Mouse (Mus musculus): ENCODE results near the gene Krt222.

Gene Krt222

DNA sequence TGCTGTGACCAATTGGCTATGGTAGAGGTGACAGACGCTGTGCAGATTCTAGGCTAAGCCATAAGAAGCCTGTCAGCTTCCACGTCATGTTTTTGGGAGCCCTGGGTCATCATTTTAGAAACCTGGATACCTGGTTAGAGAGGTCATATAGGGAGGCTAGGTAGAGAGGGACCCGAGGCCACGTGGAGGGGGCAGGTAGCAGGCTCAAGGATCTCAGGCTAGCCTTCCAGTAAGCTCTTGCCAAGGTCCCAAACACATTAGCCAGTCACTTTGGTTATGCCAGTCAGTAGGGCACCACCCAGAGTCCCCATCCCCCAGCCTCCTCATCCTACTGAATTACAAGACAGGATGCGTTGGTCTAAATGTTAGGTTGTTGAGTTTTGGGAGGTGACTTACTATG, 1.8 kb downstream of the Krt222 start:
- no peak for DNase-seq (ENCODE audit: low read depth, low spot score)

DNA sequence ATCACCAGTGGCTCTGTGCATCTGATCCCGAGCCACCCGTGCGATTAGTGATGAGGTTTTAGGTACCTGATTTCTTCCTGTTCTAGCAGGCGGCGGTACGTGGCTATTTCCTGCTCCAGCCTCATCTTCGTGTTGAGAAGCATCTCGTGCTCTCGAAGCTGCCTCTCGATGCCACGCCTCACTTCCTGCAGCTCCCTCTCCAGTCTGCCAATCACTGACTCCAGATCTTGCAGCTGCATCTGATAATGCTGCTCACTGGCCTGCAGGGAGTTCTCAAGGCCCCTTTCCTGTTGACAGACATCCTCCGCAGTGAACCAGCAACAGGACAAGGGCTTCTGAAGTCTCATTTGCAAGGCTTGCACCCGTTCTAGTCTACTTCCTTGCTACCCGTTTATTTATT, 5.4 kb downstream of the Krt222 start:
- DNase-seq (ENCODE audit: low read depth, low spot score): peak; percentile 77

DNA sequence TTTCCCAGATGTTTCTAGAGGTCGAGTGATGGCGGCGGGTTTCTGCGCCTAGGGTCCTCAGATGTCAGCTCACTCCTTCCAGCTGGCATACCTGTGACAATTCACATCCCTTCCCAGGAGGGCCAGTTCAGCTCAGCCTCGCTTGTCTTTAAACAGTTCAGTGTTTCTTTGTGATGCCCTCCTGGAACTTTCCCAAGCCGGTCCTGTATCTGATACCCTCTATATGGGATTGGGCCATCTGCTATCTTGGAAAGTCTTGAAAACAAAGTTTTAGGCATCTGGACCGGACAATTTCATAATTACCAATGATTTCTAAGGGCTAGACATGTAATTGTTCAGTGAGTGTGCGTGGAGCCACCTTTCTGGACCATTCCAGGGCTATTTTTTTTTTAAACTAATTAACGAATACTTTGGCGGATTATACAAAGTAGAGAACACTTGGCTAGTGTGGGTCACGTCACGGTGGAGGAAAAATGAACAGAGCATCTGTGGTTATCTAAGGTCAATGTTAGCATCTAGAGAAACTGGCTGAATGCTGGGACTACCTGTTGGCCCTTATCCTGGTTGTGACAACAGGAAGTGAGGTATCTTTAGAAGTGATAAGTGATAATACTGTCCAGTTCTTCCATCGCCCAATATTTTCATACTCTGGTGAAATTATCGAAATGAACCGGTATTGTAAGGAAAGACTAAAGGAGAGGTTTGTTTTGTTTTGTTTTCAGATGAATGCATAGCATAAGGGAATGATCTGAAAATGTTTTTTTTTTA, 12.7 kb downstream of the Krt222 start:
- DNase-seq (ENCODE audit: low read depth, low spot score): no peak

DNA sequence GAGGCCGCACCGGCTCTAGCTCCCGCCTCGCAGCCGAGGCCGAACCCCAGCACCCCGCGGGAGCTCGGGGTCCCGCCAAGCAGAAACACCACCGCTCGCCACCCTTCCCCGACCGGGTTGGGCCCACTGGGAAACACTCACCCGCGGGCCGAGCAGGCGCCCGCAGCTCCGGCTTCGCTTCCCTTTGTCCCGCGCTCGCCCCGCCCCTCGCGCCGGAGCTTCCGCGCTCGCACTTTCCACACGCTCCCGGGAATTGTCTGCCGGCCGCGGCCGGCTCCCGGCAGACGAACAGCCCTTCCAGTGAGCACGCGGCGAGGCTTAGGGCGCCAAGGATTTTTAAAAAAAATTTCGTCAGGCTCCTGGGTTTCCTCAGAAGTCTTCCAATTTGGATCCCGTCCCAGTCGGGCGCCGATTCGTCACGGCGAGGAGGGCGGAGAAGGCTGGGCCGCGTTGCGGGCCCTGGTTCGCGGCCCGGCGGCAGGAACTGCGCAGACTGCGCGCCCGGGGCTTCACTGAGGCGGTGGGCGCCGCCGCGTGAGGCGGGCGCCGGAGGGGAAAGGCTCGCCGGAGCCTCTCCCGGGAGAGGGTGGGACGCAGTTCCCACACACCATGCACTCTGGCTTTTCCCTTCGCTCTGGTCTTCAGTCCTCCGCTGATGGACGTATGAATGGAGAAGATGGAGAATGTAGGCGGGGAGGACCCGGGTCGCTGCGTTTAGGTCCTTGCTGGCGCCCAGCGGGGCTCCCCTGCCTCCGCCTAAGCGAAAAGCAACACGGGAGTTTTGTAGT, 13.4 kb downstream of the Krt222 start, which contains the start of gene Smarce1:
TSS of gene Smarce1 (minus strand) at position 757 of the 788 bp plus-strand sequence.
- DNase-seq (ENCODE audit: low read depth, low spot score): peak; percentile 92

DNA sequence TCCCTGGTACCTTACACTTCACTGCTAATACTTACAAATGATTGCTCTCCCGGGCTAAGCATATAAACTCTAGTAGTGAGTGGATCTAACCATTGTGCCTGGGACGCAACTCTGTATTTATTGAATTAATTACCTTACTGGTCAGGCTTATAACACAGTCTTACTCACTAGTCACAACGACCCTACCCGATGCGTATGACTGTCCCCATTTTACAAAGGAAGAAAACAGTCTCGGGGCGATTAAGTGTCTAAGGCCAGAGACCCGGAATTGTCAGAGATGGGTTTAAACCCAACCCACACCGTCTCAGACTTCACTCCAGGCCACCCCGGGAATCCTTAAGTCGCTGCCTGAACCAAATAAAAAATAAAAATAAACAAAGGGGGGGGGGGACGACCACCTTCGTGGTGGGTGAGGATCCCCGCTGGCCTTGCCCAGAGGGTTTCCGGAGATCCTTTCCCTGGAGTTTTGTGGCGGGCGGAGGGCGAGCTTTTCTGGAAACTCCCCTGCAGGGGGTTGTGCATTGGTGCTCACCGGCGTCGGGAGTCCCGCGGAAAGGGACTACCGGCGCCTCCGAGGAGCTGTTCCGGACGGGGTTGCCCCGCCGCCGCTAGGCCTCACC, 14.1 kb downstream of the Krt222 start:
- peak; percentile 49 for DNase-seq (ENCODE audit: low read depth, low spot score)

DNA sequence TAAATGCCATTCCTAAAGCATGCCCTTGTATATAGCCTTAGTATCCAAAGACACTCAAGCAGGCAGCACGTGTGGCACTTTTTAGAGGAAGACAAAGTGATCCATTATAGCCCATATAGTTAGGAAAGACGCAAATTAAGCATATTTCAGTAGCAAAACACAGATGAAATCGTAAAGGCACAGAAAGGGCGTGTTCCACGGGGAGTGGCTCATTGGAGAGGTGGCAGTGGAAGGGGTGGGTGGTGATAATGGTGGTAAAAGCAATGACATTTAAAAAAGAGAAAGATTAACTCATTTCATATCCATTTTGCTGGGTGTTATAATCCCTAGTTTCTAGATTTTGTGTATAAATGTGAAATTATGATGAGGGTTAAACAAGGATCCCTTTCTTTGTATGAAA, 17.6 kb downstream of the Krt222 start:
- no peak for DNase-seq (ENCODE audit: low read depth, low spot score)

DNA sequence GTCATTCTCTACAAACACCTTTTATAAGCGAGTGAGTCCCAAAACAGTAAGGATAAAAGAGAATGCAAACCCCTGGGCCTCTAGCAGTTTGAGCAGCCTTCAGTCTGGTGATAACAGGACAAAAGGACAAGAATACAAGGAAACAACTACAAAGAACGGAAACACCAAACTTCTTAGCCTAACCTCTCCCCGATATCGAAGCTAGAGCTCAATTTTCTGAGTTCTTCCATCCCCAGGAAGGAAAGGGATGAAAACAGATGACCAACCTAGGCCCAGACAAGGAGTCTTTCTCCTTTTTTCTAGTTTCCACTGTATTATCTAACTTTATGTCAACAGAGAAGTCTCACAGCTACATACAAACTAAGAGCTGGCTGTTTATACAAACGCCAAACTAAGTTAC, 20.6 kb downstream of the Krt222 start:
- no peak for DNase-seq (ENCODE audit: low read depth, low spot score)

DNA sequence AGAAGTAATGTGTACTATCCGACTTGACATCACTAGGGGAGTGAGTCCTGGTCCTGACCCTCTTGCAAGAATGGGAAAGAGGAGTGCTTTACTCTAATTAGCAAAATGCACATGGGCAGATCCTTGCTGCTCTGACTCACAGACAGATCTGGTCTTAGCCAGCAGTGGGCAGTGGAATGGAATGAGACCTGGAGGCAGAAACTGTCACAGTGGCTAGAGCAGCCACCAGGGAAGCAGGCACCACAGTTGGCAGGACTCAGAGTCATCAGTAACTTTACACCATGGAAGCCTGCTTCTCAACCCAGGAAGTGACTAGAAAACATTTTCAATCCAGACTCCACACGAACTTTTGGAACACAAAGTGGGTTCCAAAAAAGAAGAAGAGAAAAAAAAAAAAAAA, 22.1 kb downstream of the Krt222 start:
- no peak for DNase-seq (ENCODE audit: low read depth, low spot score)

DNA sequence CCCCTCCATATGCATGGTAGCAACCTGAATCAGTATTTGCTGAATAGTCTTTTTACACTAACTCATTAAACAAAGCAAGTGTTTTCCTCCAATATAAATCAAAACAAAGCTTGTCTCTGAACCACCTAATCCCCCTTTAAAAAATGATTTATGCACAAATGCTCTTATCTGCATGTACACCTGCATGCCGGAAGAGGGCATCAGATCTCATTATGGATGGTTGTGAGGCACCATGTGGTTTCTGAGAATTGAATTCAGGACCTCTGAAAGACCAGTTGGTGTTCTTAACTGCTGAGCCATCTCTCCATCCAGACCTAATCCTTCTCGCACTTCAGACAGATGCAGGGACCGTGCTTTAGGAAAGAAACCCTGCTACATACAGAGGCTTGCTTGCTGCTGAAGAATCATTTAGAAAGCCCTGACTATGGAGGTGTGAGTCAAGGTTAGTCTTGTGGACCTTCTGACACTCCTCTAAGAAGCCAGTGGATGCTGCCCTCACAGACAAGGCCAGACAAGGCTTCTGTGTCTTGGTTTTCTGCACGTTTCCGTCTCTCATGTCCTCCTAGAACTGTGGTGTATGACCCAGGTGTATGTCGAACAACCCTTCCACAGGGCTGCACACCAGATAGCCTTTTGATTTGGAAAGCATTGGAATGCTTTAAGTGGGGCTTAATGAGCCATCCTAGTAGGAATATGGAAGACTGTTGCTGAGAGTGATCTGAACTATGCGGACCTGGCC, 26.5 kb downstream of the Krt222 start:
- DNase-seq (ENCODE audit: low read depth, low spot score): no peak

DNA sequence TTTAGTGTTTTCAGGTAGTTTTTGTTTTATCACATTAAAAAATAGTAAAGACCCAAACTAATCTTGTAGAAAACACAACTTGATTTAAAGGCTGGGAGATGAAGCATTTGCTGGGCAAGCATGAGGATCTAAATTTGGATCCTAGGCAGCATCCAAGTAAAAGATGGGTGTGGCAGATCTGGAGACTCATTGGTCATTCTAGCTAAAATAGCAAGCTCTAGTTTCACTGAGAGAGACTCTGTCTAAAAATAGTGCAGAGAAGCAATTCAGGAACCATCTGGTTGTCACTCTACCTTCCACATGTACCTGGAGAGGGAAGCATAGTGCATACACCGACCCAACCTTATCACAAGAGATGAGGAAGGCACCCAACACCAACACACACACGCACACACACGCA, 27.7 kb downstream of the Krt222 start:
- DNase-seq (ENCODE audit: low read depth, low spot score): no peak

DNA sequence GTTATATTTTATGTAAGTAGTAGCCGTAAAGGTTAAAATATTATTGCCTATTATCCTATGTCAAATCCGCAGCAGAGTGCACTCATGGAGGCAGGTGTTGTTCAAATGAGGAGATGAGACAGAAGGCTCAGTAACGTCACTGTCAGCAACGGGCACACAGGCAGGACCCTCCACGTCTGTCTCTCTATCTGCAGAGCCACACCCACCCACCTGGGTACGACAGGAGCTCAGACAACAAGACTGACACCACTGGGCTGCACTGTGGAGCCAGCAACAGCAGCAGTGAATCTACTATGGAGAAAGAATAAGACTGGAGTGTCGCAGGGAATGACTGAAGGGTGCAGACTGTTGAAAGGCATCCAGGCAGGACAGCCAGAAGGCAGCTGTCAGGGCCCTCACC, 31.2 kb downstream of the Krt222 start:
- no peak for DNase-seq (ENCODE audit: low read depth, low spot score)

DNA sequence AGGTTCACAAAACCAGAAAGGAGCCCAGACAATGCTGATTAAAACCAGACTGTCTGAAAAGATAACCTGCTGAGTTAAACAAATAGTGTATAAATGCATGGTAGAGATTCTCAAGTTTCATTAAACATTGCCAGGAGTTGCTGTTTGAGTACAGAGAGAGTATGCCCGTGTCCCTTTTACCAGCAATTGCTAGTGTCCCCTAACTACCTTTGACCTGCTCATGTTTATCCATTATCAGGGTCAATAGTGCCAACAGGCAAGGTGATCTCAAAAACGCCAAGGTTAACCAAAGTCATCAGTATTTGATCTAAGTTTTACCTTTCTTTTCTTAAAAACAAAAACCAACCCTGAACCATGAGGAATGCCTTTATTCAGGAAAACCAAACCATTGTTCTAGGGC, 31.9 kb downstream of the Krt222 start:
- no peak for DNase-seq (ENCODE audit: low read depth, low spot score)

DNA sequence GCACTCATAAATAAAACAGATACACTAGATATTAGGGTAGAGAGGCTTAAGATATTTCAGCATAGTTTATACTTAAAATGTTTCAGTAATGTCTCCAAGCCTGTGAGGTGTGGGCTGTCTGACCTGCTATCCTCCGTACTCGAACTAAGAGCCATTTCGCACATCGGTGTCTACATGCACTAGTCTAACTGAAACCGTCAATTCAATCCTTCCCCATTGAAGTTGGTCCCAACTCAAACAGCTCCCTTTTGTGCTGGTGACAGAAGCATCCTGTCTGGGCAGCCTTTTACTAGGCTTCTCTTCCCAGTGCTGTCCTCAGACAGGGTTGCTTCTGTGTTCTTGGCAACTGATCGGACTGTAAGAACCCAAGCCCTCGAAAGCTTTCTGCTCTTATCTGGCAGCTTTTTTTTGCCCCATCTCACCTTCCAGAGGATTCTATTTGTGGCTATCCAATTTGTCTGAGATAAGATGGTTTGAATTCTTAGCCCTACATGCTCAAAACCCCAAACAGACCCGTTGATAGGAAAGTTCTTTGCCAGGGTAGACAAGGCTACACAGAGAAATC, 35.7 kb downstream of the Krt222 start:
- DNase-seq (ENCODE audit: low read depth, low spot score): no peak

DNA sequence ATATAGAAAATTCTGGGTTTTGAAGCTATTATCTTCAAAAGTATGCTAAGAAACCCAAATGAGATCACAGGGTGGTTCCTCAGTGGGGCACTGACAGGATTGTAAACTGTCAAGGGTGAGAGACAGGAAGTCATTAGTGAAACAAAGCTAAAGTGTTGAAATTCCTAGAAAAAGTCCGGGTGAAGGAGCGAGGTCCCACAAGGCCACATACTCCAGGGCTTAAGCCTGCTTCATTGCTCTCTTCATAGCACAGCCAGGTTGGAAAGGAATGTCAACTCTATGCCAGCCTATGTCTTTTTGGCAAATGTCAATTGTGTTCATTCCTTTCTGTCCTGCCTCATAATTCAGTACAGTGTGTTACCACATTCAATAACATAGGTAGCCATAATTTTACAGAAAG, 36.4 kb downstream of the Krt222 start:
- DNase-seq (ENCODE audit: low read depth, low spot score): peak; percentile 15

DNA sequence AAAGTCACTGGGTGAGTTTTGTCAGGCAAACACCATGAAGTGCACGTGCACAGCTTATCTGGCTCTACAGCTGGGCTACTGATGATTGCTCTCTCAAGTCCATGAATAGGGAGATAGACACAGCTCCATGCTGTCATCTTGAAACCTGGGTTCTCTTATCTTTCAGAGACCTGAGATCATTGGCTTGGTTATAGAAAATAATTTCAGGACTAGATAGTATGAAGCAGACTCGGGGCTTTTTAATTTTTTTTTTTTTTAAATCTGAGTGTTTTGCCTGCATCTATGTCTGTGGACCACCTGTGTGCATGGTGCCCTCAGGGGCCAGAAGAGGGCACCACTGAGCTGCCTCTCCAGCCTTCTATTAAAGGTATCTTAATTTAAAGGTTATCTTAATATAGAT, 36.9 kb downstream of the Krt222 start:
- DNase-seq (ENCODE audit: low read depth, low spot score): peak; percentile 53

DNA sequence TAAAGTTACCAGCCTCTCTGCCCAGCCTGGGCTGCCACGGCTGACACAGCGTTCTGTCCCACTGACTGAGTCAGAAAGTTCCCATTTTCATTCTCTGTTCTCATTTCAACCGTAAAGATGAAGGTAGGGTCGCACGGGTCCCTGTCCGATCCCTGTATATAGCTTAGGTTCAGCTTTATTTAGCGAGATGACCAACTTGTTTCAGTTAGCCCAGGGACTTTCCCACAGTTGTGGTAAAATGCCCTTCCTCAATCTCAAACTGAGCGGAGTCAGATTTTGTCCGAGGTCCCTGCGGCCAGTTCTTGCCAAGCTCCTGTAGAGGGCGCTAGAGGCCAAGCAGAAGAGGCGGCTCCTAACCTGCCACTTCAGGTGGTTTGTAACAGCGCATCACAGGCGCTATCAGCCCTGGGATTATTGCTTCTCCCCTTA, 54.7 kb downstream of the Krt222 start:
- DNase-seq (ENCODE audit: low read depth, low spot score): peak; percentile 91

DNA sequence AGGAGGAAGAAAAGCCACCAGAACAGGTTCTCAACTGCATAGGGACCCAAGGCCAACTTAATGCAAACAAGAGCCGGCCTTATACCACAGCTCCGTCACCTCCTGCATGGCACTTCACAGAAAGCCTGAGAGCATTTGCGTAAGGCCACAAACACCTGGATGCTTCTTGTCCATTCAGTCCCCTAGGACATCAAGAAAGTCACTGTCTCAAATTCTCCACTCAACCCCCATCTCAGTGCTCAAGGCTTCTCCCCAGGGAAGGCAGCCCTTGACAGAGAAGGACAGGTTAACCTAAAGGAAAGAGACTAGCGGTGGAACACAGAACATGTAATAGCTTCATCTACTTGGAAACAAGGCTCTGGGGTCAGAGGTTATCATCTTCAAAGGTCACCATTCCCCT, 56.5 kb downstream of the Krt222 start:
- no peak for DNase-seq (ENCODE audit: low read depth, low spot score)

DNA sequence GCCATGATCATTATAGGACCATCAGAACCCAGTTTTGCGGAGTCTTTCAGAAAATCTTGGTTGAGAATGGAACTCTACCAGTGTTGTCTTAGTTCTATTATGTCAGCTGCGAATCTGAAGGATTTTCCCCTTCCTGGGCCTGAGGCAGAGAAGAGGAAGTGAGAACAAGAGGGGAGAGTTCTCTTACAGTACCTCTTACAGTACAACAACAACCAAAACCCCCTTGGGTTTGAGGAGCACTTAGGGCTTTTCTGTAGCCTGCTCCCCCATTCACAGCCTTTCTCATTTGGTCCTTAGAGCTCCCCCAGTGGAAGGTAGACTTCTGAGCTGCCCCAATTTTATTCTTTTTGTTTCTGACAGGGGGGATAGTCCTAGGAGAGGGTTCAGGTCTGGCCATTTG, 57.0 kb downstream of the Krt222 start:
- DNase-seq (ENCODE audit: low read depth, low spot score): peak; percentile 88

Measured in A20 (cell line).